Mouse (Mus musculus) neural tube, embryonic 10.5 days (tissue): ENCODE results near the gene Zfp280d.
"Not testable (repeated sequence)": the region's sequence is repeated elsewhere in the genome, so short reads cannot be mapped to it uniquely, and the experiment has no call there.

Experiments
- DNase-seq: peaks from one replicate; pipeline ENCODE4 v3.0.0-alpha.2; 2017; ENCODE audit warnings: low spot score; ENCODE audit errors: extremely low spot score

Zfp280d gene

DNA sequence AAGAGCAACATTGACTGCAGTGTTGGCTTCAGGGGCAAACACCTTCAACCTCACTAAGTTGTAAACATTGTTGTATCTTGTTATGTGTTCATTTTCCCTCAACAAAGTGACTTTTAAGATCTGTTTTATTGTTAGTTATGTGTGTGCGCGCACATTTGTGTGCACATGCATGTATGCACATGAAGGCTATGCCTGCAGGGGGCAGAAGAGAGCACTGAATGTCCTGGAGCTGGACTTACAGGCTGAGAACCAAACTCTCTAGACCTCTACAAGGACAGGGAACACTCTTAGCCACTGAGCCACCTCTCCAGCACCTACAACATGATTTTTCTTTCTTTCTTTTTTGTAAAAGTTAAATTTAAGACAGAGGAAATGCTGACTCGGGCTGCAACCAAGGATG lies 99.4 kb downstream of the Zfp280d start:
- DNase-seq = no peak

DNA sequence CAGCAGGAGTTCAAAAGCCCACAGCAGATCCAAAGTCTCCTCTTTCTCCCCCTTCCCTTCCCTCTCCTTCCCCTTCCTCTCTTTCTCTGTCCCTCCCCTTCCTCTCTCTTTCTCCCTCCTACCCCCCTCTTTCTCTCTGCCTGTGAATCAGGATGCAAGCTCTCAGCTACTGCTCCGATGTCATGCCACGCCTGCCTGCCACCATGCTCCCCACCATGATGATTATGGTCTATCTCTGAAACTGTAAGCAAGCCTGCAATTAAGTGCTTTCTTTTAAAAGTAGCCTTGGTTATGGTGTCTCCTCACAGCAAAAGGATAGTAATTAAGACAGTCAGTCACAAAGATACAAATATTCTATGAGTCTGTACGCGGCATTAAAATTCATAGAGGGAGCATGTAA lies 100.3 kb downstream of the Zfp280d start:
- no peak for DNase-seq

DNA sequence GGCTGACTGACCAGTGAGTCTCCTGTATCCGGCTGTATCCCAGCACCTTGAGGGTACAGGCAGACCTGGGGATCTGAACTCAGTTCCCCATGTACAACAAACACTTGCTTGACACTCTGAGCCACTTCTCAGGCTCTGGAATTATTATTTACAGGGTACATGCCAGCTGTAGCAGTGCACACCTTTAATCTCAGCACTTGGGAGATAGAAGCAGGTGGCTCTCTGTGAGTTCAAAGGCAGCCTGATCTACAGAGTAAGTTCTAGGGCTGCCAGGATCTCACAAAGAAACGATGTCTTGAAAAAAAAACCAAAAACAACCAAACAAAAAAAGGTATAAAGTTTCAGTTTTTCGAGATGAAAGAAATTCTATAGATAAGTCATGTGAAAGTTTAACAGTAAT lies 101.0 kb downstream of the Zfp280d start:
- DNase-seq = no peak

DNA sequence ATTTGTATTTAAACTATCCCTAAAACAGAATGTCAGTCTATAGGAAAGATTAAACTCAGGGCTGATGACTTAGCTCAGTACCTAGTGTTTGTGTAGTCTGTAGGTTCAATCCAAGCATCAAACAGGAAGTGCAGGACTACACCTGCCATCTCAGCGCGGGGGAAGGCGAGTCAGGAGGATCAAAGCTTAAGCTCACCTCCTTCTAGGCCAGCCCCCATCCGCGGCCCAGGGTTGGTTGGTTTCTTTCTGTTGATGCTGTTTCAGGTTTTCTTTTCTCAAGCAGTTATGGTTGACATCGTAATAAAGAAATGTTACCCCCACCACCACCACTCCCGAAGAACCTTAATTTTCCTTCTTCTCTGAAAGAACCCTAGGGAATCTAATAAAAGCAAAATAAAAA lies 111.1 kb downstream of the Zfp280d start:
- no peak for DNase-seq

DNA sequence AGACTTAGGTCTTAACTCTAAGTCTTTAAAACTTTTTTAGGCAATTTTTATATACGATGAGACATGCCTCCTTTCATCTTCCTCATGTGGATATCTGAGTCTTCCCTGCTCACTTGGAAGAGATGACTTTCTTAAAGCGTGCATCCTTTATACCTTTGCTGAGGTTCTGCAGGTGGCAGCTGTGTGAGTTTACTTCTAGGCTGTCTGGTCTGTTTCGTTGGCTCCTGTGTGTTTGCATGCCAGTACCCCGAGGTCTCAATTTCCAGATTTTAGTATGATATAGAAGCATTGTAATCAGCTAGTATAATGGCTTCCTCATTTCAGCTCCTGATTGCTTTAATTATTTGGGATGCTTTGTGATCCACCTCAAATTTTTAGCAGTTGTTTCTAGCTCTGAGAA lies 114.3 kb downstream of the Zfp280d start:
- DNase-seq = no peak

DNA sequence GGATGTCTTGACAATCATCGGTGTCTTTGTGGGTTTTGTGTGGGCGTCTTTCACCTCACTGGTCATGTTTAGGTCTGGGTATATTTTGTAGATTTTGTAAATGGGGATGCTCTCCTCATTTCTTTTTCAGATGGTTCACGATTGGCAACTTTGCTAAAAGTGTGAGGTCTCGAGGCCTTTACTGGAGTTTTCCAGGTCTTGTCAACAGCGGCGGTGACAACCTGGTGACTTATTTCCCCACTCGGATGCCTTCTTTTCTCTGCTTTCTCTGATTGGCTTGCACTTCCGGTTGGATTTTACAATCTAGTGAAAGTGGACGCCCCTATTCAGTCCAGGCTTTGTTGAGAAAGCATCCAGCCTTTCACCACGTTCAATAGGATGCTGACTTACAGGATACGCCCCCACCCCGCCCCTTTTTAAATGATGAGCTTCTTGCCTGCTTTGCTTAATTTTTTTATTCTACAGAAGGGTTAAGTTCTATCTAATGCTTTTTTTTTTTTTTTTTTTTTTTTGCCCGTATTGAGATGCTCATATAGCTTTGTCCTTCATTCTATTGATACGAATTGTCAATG lies 114.9 kb downstream of the Zfp280d start:
- DNase-seq = no peak

DNA sequence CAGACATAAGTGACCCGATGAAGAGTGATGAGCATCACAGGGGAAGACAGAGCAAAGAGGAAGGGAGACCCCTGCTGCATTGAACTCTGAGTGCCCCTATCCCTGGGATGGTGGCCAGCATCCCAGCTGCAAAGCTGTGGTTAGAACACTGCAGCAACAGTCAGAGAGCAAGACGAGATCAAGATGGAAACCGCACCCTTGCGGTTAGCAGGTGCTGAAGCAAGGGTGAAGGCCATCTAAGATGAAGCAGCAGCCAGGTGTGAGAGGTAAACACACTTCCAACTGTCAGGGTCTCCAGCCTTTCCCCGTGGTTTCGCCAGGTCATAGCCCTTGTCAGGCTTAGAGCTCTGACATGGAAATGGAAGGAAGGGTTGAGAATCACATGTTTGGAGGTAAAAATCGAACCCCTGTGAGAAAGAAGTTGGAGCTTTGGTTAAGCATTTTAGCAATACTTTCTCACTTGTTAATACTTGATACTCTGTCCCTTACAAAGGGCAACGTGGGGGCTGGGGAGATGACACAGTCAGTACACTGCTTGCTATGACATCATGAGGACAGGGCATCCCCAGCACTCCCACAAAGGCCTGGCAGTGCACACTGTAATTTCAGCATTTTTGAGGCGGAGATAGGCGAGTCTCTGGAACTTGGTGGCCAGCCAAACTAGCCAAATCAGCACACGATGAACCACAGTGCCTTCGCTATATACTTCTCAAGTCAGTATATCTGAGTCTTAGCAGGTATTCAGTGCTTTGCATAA lies 115.8 kb downstream of the Zfp280d start:
- DNase-seq = no peak

DNA sequence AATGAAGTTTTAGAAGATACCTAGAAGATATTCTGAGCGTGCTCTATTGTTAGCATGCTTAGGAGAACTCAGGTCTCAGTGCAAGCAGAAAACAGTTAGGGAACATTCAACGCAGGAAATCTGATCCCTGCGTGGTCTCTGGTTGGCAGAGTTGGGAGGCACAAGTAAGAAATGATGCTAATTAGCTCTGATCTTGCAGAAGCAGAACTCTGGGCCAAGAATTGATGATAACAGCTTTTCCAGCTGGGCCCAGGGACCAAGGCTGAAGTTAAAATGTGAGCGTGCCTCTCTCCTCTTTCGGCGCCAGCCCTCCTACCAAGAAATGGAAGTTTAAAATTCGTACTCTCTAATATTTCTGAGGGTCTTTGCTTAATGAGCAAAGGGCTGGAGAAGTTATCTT lies 118.0 kb downstream of the Zfp280d start:
- no peak for DNase-seq

DNA sequence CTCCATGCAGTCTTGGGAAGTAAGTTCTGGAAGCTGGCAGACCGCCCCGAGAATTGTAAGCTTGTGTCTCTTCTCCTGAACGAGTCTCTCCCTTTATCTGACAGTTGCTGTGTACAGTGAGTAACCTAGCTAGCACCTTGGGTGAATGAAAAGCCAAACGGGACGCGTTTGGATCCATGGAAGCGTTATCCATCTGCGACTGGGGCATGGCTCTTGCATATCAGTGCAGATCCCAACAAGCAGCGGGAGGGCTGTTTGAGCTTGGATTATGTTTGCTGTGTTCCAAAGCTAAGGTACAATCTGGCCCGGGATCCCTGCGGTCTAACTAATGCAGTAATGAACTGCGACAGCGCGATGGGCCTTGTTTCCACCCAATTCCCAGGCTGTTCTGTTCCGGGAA lies 118.6 kb downstream of the Zfp280d start:
- no peak for DNase-seq

DNA sequence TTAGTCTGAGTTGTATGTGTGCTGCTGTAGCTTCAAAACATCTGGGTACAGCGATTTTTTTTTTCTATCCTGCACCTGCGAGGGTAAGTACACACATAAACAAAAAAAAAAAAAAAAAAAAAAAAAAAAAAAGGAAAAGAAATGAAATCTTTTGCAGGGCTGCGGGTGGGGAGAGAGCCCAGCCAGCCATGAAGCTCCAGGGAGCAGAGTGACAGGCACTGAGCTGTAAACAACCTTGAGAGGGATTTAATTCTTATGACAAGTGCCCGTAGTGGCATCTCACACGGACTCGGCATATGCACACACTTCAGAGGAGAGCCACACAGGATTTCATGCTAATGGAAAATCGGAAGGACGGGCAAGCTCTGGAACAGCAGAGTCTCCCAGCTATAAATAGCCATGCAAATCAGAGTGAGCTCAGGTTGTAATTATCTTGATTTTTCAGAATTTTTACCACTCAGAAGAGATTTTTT lies 119.2 kb downstream of the Zfp280d start:
- DNase-seq = no peak

DNA sequence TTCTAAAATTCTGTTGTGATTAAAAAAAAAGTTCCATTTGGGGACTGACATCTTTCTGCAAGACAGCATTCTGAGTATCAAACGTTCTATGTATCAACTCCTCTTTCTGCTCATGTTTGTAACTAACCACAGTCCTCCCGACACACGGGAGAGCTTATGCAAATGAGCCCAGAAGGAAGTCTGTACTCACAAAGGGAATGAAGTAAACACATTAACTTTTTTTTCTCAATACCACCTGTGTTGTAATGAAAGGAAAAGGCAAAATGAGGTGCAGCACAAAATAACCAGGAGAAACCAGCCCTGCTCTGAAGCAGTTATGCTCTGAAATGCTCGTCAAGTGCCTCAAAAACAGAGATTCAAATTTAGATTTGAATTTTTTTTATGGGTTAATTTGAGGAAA lies 125.5 kb downstream of the Zfp280d start:
- no peak for DNase-seq

DNA sequence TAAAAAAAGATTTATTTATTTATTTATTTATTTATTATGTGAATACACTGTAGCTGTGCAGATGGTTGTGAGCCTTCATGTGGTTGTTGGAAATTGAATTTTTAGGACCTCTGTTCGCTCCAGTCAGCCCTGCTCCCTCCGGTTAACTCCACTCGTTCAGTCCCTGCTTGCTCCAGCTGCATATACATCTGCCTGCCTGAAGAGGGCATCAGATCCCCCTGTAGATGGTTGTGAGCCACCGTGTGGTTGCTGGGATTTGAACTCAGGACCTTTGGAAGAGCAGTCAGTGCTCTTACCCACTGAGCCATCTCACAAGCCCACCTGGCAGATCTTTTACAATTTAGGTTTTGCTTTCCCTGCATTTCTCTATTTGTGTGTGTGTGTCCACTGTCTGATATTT lies 127.1 kb downstream of the Zfp280d start:
- not testable (repeated sequence) for DNase-seq

DNA sequence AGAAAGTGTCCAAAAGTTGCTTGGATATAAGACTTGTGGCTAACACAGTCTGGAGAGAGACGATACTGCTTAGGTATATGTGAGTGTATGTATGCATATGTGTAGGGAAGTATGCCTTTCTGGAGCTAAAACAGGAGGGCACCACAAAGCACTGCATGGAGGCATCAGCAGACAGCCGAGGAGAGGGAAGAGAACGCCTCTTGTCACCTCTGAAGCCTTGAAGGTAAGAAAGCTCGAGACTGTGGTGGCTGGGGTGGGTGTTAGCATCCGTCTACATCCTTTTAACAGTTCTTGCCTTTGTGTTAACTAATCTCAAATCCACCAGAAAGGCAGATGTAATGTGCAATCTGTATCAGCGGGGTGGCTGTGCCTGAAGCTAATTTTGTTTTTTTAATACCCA lies 128.8 kb downstream of the Zfp280d start:
- no peak for DNase-seq

DNA sequence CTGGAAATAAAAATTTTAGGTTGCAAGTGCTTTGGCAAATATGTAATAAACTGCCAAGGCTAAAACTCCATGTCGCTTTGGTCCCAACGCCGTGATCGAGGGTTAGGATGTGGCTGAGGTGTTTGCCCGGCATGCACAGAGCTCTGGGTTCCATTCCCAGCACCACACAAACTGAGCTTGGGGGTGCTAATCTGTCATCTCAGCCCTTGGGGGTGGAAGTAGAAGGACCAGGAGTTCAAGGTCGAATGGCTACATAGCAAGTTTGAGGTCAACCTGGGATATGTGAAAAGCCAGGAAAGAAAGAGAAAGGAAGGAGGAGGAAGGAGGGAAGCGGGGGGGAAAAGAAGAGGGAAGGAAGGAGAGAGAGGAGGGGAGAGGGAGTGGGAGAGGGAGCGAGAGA lies 129.8 kb downstream of the Zfp280d start:
- no peak for DNase-seq

DNA sequence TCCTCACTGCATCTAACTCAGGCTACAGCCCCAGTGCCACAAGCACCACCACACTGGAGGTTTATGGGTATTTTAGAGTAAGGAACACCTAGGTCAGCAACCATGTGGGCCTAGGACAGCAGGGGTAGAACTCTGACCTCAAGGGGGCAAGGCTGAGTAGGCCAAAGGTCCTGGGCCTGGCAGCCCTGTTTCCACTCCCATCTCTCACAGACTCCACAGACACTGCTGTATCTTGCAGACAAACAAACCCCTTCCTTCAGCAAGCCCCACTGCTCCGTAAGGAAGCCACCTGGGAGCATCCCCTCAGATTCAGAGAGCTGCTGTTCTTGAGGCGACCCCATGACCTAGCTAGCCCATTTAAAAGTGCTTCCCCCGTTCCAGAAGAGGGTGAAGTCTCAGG lies 130.3 kb downstream of the Zfp280d start:
- DNase-seq = no peak

DNA sequence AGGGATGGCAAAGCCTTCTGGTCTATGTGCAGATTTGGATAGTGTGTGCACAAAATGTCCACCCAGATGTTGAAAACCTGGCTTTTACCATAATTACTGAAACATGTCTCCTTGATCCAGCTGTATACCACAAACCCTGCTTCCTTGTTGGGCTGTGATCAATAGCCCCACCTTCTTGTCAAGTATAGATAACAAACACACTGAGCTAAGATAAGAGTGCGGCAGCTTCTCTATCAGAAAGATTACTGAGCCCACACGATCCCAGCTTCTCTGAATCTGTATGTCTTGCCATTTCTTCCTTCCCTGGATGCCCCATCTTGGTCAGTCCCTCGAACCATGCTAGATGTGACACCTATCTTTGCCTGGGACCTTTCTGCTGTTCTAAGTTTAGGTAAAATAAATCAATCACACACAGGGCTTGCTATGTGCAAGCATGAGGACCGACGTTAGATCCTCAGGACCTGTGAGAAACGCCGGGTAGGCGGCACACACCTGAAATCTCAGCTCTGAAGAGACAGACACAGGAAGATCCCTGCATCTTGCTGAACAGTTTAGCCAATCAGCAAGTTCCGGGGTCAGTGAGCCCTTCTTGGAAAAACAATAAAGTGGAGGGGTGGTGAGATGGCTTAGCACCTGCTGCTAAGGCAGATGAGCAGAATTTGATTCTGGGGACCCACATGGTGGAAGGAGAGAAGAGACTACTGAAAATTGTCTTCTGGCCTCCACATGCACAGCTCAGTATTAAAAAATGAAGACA lies 131.4 kb downstream of the Zfp280d start:
- no peak for DNase-seq

DNA sequence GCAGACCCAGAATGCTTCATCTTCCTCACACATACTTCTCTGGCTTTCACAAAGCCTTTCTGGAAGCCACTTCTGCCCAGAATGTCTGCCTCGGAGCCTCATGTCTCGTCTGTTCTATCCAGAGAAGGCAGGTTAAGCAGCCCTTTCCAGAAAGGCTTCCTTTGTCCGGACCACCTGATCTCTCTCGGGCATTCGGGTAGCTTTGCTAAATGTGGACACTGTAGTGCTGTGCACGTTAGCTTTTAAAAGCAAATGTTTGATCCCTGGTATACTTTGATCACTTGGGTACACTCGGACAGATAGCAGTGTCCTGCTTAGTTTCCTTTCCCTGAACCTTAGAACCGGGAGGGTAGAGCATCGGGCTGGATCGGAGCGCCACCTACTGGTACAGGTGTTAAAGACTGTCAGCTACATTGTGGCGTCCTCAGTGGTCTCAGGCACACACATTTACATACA lies 133.5 kb downstream of the Zfp280d start:
- DNase-seq = peak; percentile 84

DNA sequence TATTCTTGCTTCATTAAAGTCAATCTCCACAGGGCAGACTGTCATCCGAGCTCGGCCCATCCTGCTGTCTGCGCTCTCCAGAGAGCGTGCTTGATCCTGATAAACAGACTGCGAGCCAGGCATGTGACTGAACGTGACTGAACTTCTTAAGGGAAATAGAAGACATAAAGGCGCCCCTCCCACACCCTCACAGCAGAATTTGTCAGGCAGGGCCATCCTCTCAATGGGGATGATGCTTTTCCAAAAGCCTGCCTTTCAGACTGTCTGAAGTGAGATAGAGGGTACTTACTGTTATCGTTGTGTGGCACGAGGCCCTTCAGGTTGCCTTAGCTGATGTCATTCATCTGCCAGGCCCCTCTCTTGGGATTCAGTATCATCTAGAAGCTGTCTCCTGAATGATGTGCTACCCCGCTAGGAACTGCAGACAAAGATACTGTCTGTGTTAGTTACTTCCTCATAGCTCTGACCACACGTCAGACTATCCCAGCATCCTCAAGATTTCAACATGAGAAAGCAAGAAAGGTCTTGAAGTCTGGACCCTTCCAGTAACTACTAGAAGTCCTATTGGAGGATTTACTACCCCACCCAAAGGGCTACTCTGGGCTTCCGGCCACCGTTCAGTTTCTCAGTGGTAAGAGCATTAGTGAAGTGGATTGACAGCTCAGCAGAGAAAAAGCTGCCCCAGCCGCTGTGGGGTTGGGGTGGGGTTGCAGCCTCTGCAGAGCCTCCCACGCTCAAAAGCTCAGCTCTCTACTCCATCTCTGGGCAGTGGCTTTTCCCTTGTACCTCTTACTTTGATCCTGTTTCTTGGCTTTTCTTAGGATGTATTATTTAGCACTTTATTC lies 134.9 kb downstream of the Zfp280d start:
- DNase-seq = no peak

DNA sequence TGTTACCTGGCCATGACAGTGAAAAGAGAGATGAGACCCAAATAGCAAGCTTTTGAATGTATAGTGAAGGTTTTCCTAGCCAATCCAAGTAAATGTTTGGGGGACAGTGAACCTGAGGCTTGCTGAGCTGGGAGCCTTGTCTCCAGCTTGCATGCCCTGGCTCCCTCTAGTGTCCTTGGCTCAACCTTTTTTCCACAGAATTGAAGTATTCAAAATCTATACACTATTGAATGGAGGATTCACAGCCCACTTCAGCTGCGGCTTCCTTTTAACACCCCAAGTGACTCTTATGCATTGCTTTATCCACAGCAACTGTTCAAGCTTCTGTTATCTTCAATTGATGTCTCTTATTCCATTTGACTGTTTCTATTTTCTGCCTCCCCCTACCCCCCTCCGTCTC lies 137.1 kb downstream of the Zfp280d start:
- no peak for DNase-seq
